10 mouse cellular contexts compared by ENCODE assay signal in genomic region chr1:38936780-38937179, GRCm38 (mm10). TPM values are rescaled to one million over a fixed set of nuclear protein-coding genes. Genes with fewer than 3 reads are reported as not detected.
DNase-seq lines count a peak whose midpoint lies in the region; ATAC-seq lines count a peak whose summit lies in the region.
"Had no signal": no experiment of that assay in that cellular context is flagged by ENCODE, and none has a peak within 500 bp of the region (broad histone marks: within the 10 kb centered on the region; RNA-seq: fewer than 3 reads in every experiment).

No protein-coding gene starts in this region.

- H3K27ac ChIP-seq in midbrain, embryonic 10.5 days (replicated peaks): no peak overlapping the region
- H3K27ac ChIP-seq in midbrain, embryonic 16.5 days (ENCODE audit: low read length): no peak overlapping the region

- no peaks in the 10 kb centered on the region for H3K27me3 ChIP-seq in midbrain, embryonic 10.5 days (ENCODE audit: low read depth, poor library complexity, severe bottlenecking)
- H3K27me3 ChIP-seq in midbrain, embryonic 16.5 days (ENCODE audit: control insufficient read depth, insufficient read depth, low read depth, low read length): no peaks in the 10 kb centered on the region

- H3K9ac ChIP-seq in midbrain, embryonic 16.5 days (ENCODE audit: low read depth, low read length): no peak overlapping the region

- 31% methylated on average over 6 of the region's 6 CpGs for WGBS in midbrain, embryonic 10.5 days
- 20% methylated on average over 6 of the region's 6 CpGs for WGBS in midbrain, embryonic 16.5 days

- H3K4me1 ChIP-seq in midbrain, embryonic 10.5 days: no peaks in the 10 kb centered on the region
- no peaks in the 10 kb centered on the region for H3K4me1 ChIP-seq in midbrain, embryonic 16.5 days (ENCODE audit: control insufficient read depth, insufficient read depth, low read length)

- no peak overlapping the region for H3K4me2 ChIP-seq in midbrain, embryonic 16.5 days (ENCODE audit: low read length)

- peak; percentile 14 to 21 for DNase-seq in frontal cortex, postnatal 25 days (ENCODE audit: low spot score in 2 of 2)
- DNase-seq in frontal cortex, postnatal 14 days (ENCODE audit: low spot score in 2 of 2): no peak
- peak; percentile 66 for DNase-seq in midbrain, embryonic 10.5 days (ENCODE audit: low spot score)
- DNase-seq in adrenal gland, postnatal 25 days: peak; percentile 36
- peak; percentile 45 for DNase-seq in embryo, embryonic 9.5 days (ENCODE audit: extremely low spot score)
- DNase-seq in lung, postnatal 10 days: peak; percentile 5
- DNase-seq in testis, postnatal 10 days (ENCODE audit: low spot score): peak; percentile 65

- ATAC-seq in midbrain, embryonic 16.5 days: no peak

- H3K4me3 ChIP-seq in midbrain, embryonic 10.5 days: no peak overlapping the region
- H3K4me3 ChIP-seq in midbrain, embryonic 16.5 days (ENCODE audit: low read depth, low read length): no peak overlapping the region

- no peaks in the 10 kb centered on the region for H3K9me3 ChIP-seq in midbrain, embryonic 10.5 days (replicated peaks)
- H3K9me3 ChIP-seq in midbrain, embryonic 16.5 days (replicated peaks; ENCODE audit: control insufficient read depth, low read length, poor library complexity, severe bottlenecking): no peaks in the 10 kb centered on the region

- H3K36me3 ChIP-seq in midbrain, embryonic 10.5 days: no peaks in the 10 kb centered on the region
- no peaks in the 10 kb centered on the region for H3K36me3 ChIP-seq in midbrain, embryonic 16.5 days (ENCODE audit: control insufficient read depth, insufficient read depth, low read length)

RNA-seq across cellular contexts. Expression of gene Nms, which starts 2.2 kb away (rescaled TPM):
- polyA plus RNA-seq in midbrain, embryonic 10.5 days (2016; fragmentation: Nextera tagmentation; extraction: Ambion mirVana): not detected in 2 replicates
- polyA plus RNA-seq in midbrain, embryonic 16.5 days (2015; fragmentation: Nextera tagmentation; extraction: Ambion mirVana): 0.25 and 0.29 TPM in 2 replicates
- not detected in 2 replicates for total RNA-seq in adrenal gland, postnatal 25 days (2021)
- total RNA-seq: left cerebral cortex, postnatal 25 days had no signal
- polyA plus RNA-seq: stomach, embryonic 16.5 days had no signal

RNA-seq across cellular contexts. Expression of gene Chst10, which starts 38.8 kb away (rescaled TPM):
- 12.6 and 17.0 TPM in 2 replicates for polyA plus RNA-seq in midbrain, embryonic 10.5 days (2016; fragmentation: Nextera tagmentation; extraction: Ambion mirVana)
- 63.8 and 64.4 TPM in 2 replicates for polyA plus RNA-seq in midbrain, embryonic 16.5 days (2015; fragmentation: Nextera tagmentation; extraction: Ambion mirVana)
- 1.5 and 1.9 TPM in 2 replicates for total RNA-seq in adrenal gland, postnatal 25 days (2021)

RNA-seq across cellular contexts. Expression of gene Pdcl3, which starts 48.6 kb away (rescaled TPM):
- polyA plus RNA-seq in midbrain, embryonic 10.5 days (2016; fragmentation: Nextera tagmentation; extraction: Ambion mirVana): 164 and 166 TPM in 2 replicates
- polyA plus RNA-seq in midbrain, embryonic 16.5 days (2015; fragmentation: Nextera tagmentation; extraction: Ambion mirVana): 158 and 163 TPM in 2 replicates
- total RNA-seq in adrenal gland, postnatal 25 days (2021): 86.8 and 92.9 TPM in 2 replicates

Comparison
In these comparisons a context has a peak if more than half of its experiments do, and no peak if none do; other contexts are left out.
1. DNase-seq: peak in frontal cortex, postnatal 25 days (2 of 2), midbrain, embryonic 10.5 days (single experiment), adrenal gland, postnatal 25 days (single experiment), embryo, embryonic 9.5 days (single experiment), lung, postnatal 10 days (single experiment) and testis, postnatal 10 days (single experiment); none in frontal cortex, postnatal 14 days (0 of 2).